In the genomic region with DNA sequence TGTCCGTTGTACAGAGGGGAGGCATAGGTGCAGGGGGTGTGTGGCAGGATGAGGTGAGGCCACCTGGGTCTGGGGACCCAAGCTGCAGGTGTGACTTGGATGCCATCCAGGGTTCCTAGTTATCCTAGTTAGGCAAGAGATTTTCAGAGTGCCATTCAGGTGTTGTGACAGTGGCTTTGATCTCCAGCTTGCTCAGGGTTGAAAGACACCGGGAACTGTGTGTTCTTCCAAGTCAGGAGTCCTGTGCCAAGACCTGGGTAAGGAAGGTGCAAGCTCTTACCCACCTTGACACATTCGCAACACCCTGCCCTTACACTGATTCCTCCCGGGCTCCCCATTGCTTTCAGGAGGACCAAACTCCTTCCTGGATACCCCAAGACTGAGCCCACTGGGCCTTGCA, we compare ENCODE assay signal across 24 mouse cellular contexts. TPM values are rescaled to one million over a fixed set of nuclear protein-coding genes. Genes with fewer than 3 reads are reported as not detected.
DNase-seq lines count a peak whose midpoint lies in the region; ATAC-seq and TF ChIP-seq lines count a peak whose summit lies in the region.
"Had no signal": no experiment of that assay in that cellular context is flagged by ENCODE, and none has a peak within 500 bp of the region (broad histone marks: within the 10 kb centered on the region; RNA-seq: fewer than 3 reads in every experiment).

No protein-coding gene starts in this region.

- 75% methylated on average over 4 of the region's 4 CpGs for WGBS in forebrain, embryonic 13.5 days
- 77% methylated on average over 4 of the region's 4 CpGs for WGBS in forebrain, embryonic 16.5 days
- 29% methylated on average over 4 of the region's 4 CpGs for WGBS in liver, adult 2 months
- WGBS in forebrain, embryonic 15.5 days: 85% methylated on average over 4 of the region's 4 CpGs
- WGBS in midbrain, embryonic 13.5 days: 86% methylated on average over 4 of the region's 4 CpGs

- peaks cover 65% of the 10 kb centered on the region for H3K4me1 ChIP-seq in forebrain, embryonic 13.5 days
- H3K4me1 ChIP-seq in forebrain, embryonic 16.5 days (replicated peaks; ENCODE audit: control insufficient read depth, insufficient read depth, low read length): peaks cover 41% of the 10 kb centered on the region
- peaks cover 33% of the 10 kb centered on the region for H3K4me1 ChIP-seq in liver, adult 2 months (ENCODE audit: control insufficient read depth, insufficient read depth, low read length)
- peaks cover 71% of the 10 kb centered on the region for H3K4me1 ChIP-seq in forebrain, embryonic 15.5 days
- H3K4me1 ChIP-seq in midbrain, embryonic 13.5 days (replicated peaks): peaks cover 88% of the 10 kb centered on the region

- peak; percentile 89 for DNase-seq in liver, adult 2 months (ENCODE audit: extremely low read depth, low read depth, low spot score)
- no peak for DNase-seq in liver
- no peak for DNase-seq in B cell, adult 2 months
- DNase-seq: adrenal gland, adult 2 months; adrenal gland, postnatal 36 days; cerebellum, adult 18-20 months; cerebellum, postnatal 14 days; kidney, postnatal 14 days; liver, postnatal 0 days; lung, postnatal 36 days; retina, postnatal 1 day; right cerebral cortex, postnatal 14 days; thymus, postnatal 4 days had no signal

- no peak overlapping the region for H3K4me3 ChIP-seq in forebrain, embryonic 13.5 days
- no peak overlapping the region for H3K4me3 ChIP-seq in forebrain, embryonic 16.5 days (replicated peaks; ENCODE audit: low read length)
- H3K4me3 ChIP-seq in liver, adult 2 months (ENCODE audit: insufficient read depth, low read depth, low read length): no peak overlapping the region
- no peak overlapping the region for H3K4me3 ChIP-seq in forebrain, embryonic 15.5 days
- no peak overlapping the region for H3K4me3 ChIP-seq in midbrain, embryonic 13.5 days (replicated peaks)
- H3K4me3 ChIP-seq: heart, embryonic 15.5 days; left cerebral cortex, adult 2 months; limb, embryonic 12.5 days; liver, embryonic 12.5 days had no signal

- no peak overlapping the region for H3K9ac ChIP-seq in forebrain, embryonic 13.5 days
- H3K9ac ChIP-seq in forebrain, embryonic 16.5 days (replicated peaks; ENCODE audit: low read depth, low read length): no peak overlapping the region
- 0 out of 2 replicates have a peak overlapping the region, but pooled peaks have one; percentile 6 for H3K9ac ChIP-seq in liver, adult 2 months (ENCODE audit: low read depth, low read length)
- no peak overlapping the region for H3K9ac ChIP-seq in forebrain, embryonic 15.5 days (replicated peaks)
- H3K9ac ChIP-seq in midbrain, embryonic 13.5 days (replicated peaks): no peak overlapping the region
- H3K9ac ChIP-seq: heart, embryonic 15.5 days; limb, embryonic 12.5 days; liver, embryonic 12.5 days; liver, postnatal 0 days had no signal

- ATAC-seq in forebrain, embryonic 13.5 days: no peak
- no peak for ATAC-seq in forebrain, embryonic 16.5 days
- ATAC-seq in forebrain, embryonic 15.5 days (replicated peaks): no peak
- no peak for ATAC-seq in midbrain, embryonic 13.5 days
- no peak for ATAC-seq in granulocyte monocyte progenitor cell, adult 5-6 weeks (replicated peaks; ENCODE audit: poor library complexity, severe bottlenecking)
- ATAC-seq: intestine, postnatal 0 days; liver, postnatal 0 days had no signal

- peaks cover 80% of the 10 kb centered on the region for H3K36me3 ChIP-seq in forebrain, embryonic 13.5 days (ENCODE audit: poor library complexity, severe bottlenecking)
- H3K36me3 ChIP-seq in forebrain, embryonic 16.5 days (ENCODE audit: control insufficient read depth, insufficient read depth): no peaks in the 10 kb centered on the region
- no peaks in the 10 kb centered on the region for H3K36me3 ChIP-seq in liver, adult 2 months (ENCODE audit: control insufficient read depth, insufficient read depth, low read length)
- peaks cover 11% of the 10 kb centered on the region for H3K36me3 ChIP-seq in forebrain, embryonic 15.5 days
- H3K36me3 ChIP-seq in midbrain, embryonic 13.5 days: peaks cover 52% of the 10 kb centered on the region
- H3K36me3 ChIP-seq: heart, embryonic 15.5 days; liver, embryonic 12.5 days had no signal

- peak overlapping the region; percentile 37; the same call in 1 of the 2 replicates for H3K27ac ChIP-seq in forebrain, embryonic 13.5 days
- H3K27ac ChIP-seq in forebrain, embryonic 16.5 days (ENCODE audit: low read length): no peak overlapping the region
- peak overlapping the region; percentile 70 for H3K27ac ChIP-seq in liver, adult 2 months (replicated peaks; ENCODE audit: insufficient read depth, low read depth, low read length)
- H3K27ac ChIP-seq in forebrain, embryonic 15.5 days (replicated peaks): peak overlapping the region; percentile 67
- H3K27ac ChIP-seq in midbrain, embryonic 13.5 days: peak overlapping the region; percentile 65
- H3K27ac ChIP-seq: heart, embryonic 15.5 days; left cerebral cortex, adult 2 months; limb, embryonic 12.5 days; liver, embryonic 12.5 days had no signal

- no peak for TF ChIP-seq POLR2A in liver, adult 2 months (IDR thresholded peaks at IDR 0.05; ENCODE audit: extremely low read depth, insufficient read depth, low read length)

- H3K79me2 ChIP-seq in liver, adult 2 months (ENCODE audit: control insufficient read depth, insufficient read depth, low read length): 0 out of 2 replicates have a peak, but pooled peaks cover 6% of the 10 kb centered on the region

- no peak for TF ChIP-seq CTCF in liver, adult 2 months (IDR thresholded peaks at IDR 0.05; ENCODE audit: low read depth, low read length)

- no peaks in the 10 kb centered on the region for H3K27me3 ChIP-seq in forebrain, embryonic 13.5 days
- no peaks in the 10 kb centered on the region for H3K27me3 ChIP-seq in forebrain, embryonic 16.5 days (replicated peaks; ENCODE audit: control insufficient read depth, insufficient read depth, low read length)
- no peaks in the 10 kb centered on the region for H3K27me3 ChIP-seq in liver, adult 2 months (ENCODE audit: control insufficient read depth, insufficient read depth, low read length)
- no peaks in the 10 kb centered on the region for H3K27me3 ChIP-seq in forebrain, embryonic 15.5 days
- no peaks in the 10 kb centered on the region for H3K27me3 ChIP-seq in midbrain, embryonic 13.5 days
- H3K27me3 ChIP-seq: heart, embryonic 15.5 days had no signal

- no peaks in the 10 kb centered on the region for H3K9me3 ChIP-seq in forebrain, embryonic 13.5 days (replicated peaks)
- no peaks in the 10 kb centered on the region for H3K9me3 ChIP-seq in forebrain, embryonic 16.5 days (ENCODE audit: control insufficient read depth, low read length)
- no peaks in the 10 kb centered on the region for H3K9me3 ChIP-seq in forebrain, embryonic 15.5 days
- no peaks in the 10 kb centered on the region for H3K9me3 ChIP-seq in midbrain, embryonic 13.5 days
- H3K9me3 ChIP-seq: heart, embryonic 15.5 days; limb, embryonic 12.5 days; liver, embryonic 12.5 days had no signal

- no peak overlapping the region for H3K4me2 ChIP-seq in forebrain, embryonic 13.5 days
- H3K4me2 ChIP-seq in forebrain, embryonic 16.5 days (ENCODE audit: low read length): no peak overlapping the region
- no peak overlapping the region for H3K4me2 ChIP-seq in forebrain, embryonic 15.5 days (replicated peaks)
- no peak overlapping the region for H3K4me2 ChIP-seq in midbrain, embryonic 13.5 days (replicated peaks)
- H3K4me2 ChIP-seq: heart, embryonic 15.5 days; limb, embryonic 12.5 days; liver, embryonic 12.5 days had no signal

RNA-seq across cellular contexts. Expression of a gene that starts 27.2 kb away (rescaled TPM):
- polyA plus RNA-seq in forebrain, embryonic 13.5 days (2015; fragmentation: Nextera tagmentation; extraction: Ambion mirVana): 81.0 and 89.3 TPM in 2 replicates
- polyA plus RNA-seq in forebrain, embryonic 16.5 days (2015; fragmentation: Nextera tagmentation; extraction: Ambion mirVana): 99.6 and 106 TPM in 2 replicates
- total RNA-seq in liver, adult 2 months (2014; rRNA removed): 3.4 and 6.2 TPM in 2 replicates
- 5.7 and 7.3 TPM in 2 replicates for polyA plus RNA-seq in liver, adult 2 months (2012; rRNA removed)
- 102 and 109 TPM in 2 replicates for polyA plus RNA-seq in forebrain, embryonic 15.5 days (2015; fragmentation: Nextera tagmentation; extraction: Ambion mirVana)
- 60.2 and 73.1 TPM in 2 replicates for polyA plus RNA-seq in midbrain, embryonic 13.5 days (2015; fragmentation: Nextera tagmentation; extraction: Ambion mirVana)
- total RNA-seq in granulocyte monocyte progenitor cell, adult 5-6 weeks (2014; fragmentation: Nextera tagmentation): 0.64 TPM in 1 of 2 replicates, not detected in the other
- not detected in 2 replicates for total RNA-seq in granulocyte monocyte progenitor cell, adult 5-6 weeks (2017)
- total RNA-seq: monocyte, adult 5-6 weeks had no signal
